Mouse (Mus musculus): ENCODE measurements around the gene Cep162.

Gene Cep162

DNA sequence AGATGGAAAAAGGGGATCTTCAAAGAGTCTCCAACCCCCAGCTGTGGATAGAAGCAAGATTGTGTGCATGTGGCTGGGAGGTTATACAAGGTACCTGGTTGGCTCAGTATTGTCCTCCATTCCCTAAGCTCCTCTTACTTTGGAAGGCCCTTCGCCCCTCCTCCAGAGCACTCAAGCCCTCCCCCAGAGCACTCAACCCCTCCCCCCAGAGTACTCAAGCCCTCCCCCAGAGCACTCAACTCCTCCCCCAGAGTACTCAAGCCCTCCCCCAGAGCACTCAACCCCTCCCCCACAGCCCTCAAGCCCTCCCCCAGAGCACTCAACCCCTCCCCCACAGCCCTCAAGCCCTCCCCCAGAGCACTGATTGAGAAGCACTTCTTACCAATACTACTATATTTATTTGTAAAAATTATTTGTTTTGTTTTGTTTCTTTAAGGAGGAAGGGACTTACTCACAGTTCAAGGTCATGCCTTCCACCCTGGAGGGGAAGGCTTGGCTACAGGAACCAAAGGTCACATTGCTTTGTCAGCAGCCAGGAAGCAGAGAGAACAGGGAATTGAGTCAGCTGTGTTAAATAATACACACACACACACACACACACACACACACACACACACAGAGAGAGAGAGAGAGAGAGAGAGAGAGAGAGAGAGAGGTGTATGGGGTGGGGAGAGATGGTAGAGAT, 102.6 kb downstream of the Cep162 start:
- DNase-seq: no peak

- DNase-seq: peak; percentile 29 to 35
These were observed 107.4 kb downstream of the Cep162 start for GRCm38 (mm10) chr9:87147927-87148326.

DNA sequence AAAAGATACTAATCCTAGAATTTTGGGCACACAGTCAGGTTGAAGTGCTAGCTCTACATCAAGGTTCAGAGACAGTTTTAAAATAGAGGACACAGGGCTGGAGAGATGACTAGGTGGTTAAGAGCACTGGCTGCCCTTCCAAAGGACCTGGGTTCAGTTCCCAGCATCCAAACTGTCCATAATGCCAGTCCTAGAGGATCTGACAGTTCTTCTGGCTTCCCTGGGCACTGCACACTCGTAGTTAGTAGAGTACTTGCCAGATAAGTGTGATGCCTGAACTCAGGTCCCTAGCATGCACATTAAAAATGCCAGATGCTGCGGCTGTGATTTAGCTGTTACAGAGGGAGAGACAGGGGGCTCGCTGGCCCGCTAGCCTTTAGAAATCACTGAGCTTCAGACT, 108.9 kb downstream of the Cep162 start:
- DNase-seq: no peak

GRCm38 (mm10) chr9:87145671-87146070, 109.7 kb downstream of the Cep162 start:
- no peak for DNase-seq

GRCm38 (mm10) chr9:87145180-87145579, 110.2 kb downstream of the Cep162 start:
- DNase-seq: peak in 1 of 2 experiments; percentile 31

GRCm38 (mm10) chr9:87144532-87144931, 110.8 kb downstream of the Cep162 start:
- peak in 1 of 2 experiments; percentile 10 for DNase-seq

DNA sequence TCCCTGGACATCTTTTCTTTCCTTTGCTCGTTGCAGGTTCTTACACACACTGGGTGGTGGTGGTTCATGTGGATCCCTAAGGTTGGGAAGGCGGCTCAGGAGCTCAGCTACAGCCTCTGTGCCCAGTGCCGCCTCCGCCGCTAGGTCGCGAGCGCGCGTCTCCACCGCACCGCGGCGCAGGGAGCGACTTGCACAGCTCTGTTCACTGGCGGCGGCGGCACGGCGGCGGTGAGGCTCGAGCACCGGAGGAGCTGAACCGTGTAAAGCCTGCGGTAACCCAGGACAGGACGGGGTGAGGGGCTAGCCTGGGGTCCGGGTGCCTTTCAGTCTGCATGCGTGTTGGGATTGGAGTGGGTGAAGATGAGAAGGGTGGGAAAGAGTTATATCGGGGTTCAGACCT, 111.2 kb downstream of the Cep162 start, which contains the start of gene Mrap2:
Mrap2 (plus strand) TSS at position 201 of the 400 bp plus-strand sequence.
- DNase-seq: peak; percentile 21 to 76

GRCm38 (mm10) chr9:87143076-87143475, 112.3 kb downstream of the Cep162 start:
- DNase-seq: no peak
